Mouse (Mus musculus): ENCODE data around the gene Jpt1. TPM values are rescaled to one million over a fixed set of nuclear protein-coding genes. Genes with fewer than 3 reads are reported as not detected.
A peak's percentile ranks its signal among the peaks of the same experiment; 100 is the strongest.
"Not testable (repeated sequence)": the region's sequence is repeated elsewhere in the genome, so short reads cannot be mapped to it uniquely, and the experiment has no call there.

The Jpt1 gene
- polyA plus RNA-seq, 1 experiment from 2014 or later: 263 TPM

GRCm38 (mm10) chr11:115509773-115510506 lies 4.2 kb downstream of the Jpt1 start:
- peak overlapping the region; percentile 84 for H3K4me2 ChIP-seq (replicated peaks; ENCODE audit: low read depth)
- H3K4me1 ChIP-seq (replicated peaks; ENCODE audit: control insufficient read depth, insufficient read depth, low read length): peaks cover 8% of the 10 kb centered on the region
- H3K4me3 ChIP-seq (ENCODE audit: low read depth, low read length): no peak overlapping the region
- H3K27me3 ChIP-seq (replicated peaks; ENCODE audit: control insufficient read depth, insufficient read depth, low read length): no peaks in the 10 kb centered on the region
- H3K27ac ChIP-seq (ENCODE audit: low read depth, low read length): peak overlapping the region; percentile 84
- peak; percentile 52 for ATAC-seq
- H3K9me3 ChIP-seq (ENCODE audit: control insufficient read depth): no peaks in the 10 kb centered on the region
- TF ChIP-seq CTCF (IDR thresholded peaks at IDR 0.05; ENCODE audit: low read depth): no peak
- 17% methylated on average over 6 of the region's 6 CpGs for WGBS
- H3K9ac ChIP-seq (ENCODE audit: low read depth, low read length): no peak overlapping the region
- H3K36me3 ChIP-seq (ENCODE audit: control insufficient read depth, insufficient read depth): no peaks in the 10 kb centered on the region

DNA sequence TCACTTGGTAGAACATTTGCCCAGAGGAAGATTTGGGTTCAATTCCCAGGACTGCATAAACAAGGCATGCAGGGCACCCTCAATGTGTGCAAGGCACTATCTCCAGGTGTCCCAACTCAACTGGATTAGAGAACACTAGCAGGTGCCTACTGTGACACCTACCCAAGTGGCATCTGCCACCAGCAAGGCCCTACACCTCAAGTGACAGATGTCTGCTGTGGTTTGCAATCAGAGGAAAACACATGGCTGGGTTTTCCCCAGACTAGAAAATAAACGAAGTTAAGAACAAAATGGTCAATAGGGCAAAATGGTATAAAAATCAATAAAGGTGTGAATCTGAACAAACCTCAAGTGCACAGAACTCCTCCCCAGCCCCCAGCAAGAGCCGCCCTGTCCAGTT lies 6.1 kb downstream of the Jpt1 start:
- H3K9me3 ChIP-seq (ENCODE audit: control insufficient read depth): no peaks in the 10 kb centered on the region
- H3K9ac ChIP-seq (ENCODE audit: low read depth, low read length): no peak overlapping the region
- H3K4me3 ChIP-seq (ENCODE audit: low read depth, low read length): no peak overlapping the region
- H3K4me2 ChIP-seq (replicated peaks; ENCODE audit: low read depth): no peak overlapping the region
- no peaks in the 10 kb centered on the region for H3K27me3 ChIP-seq (replicated peaks; ENCODE audit: control insufficient read depth, insufficient read depth, low read length)
- H3K36me3 ChIP-seq (ENCODE audit: control insufficient read depth, insufficient read depth): no peaks in the 10 kb centered on the region
- no peak for TF ChIP-seq CTCF (IDR thresholded peaks at IDR 0.05; ENCODE audit: low read depth)
- ATAC-seq: no peak
- H3K4me1 ChIP-seq (replicated peaks; ENCODE audit: control insufficient read depth, insufficient read depth, low read length): peaks cover 8% of the 10 kb centered on the region
- H3K27ac ChIP-seq (ENCODE audit: low read depth, low read length): no peak overlapping the region
- 52% methylated on average over 2 of the region's 2 CpGs for WGBS

- H3K4me3 ChIP-seq (ENCODE audit: low read depth, low read length): no peak overlapping the region
- peaks cover 11% of the 10 kb centered on the region for H3K36me3 ChIP-seq (ENCODE audit: control insufficient read depth, insufficient read depth)
- ATAC-seq: no peak
- H3K4me2 ChIP-seq (replicated peaks; ENCODE audit: low read depth): no peak overlapping the region
- H3K9me3 ChIP-seq (ENCODE audit: control insufficient read depth): no peaks in the 10 kb centered on the region
- H3K27me3 ChIP-seq (replicated peaks; ENCODE audit: control insufficient read depth, insufficient read depth, low read length): no peaks in the 10 kb centered on the region
- 60% methylated on average over 3 of the region's 3 CpGs for WGBS
- peaks cover under 1% of the 10 kb centered on the region for H3K4me1 ChIP-seq (replicated peaks; ENCODE audit: control insufficient read depth, insufficient read depth, low read length)
- H3K27ac ChIP-seq (ENCODE audit: low read depth, low read length): no peak overlapping the region
- H3K9ac ChIP-seq (ENCODE audit: low read depth, low read length): no peak overlapping the region
- no peak for TF ChIP-seq CTCF (IDR thresholded peaks at IDR 0.05; ENCODE audit: low read depth)
Measured at GRCm38 (mm10) chr11:115506586-115506985, 7.6 kb downstream of the Jpt1 start.

DNA sequence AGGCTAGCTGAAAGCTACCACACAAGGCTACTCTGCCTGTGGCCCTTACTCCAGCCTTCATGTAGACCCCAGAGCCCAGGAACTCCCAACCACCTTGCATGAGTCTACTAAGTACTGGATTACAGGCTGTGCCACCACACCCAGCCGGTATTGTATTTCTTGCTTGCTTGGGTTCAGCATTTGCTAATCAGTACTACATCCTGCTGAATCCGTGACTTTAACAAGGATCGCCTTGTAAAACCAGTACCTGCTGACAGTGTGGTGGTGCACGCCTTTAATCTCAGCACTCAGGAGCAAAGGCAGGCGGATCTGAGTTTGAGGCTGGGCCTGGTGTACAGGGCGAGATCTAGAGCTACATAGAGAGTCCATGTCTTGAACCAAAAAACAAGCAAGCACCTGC lies 11.6 kb downstream of the Jpt1 start:
- Histone ChIP-seq H3K9ac (ENCODE audit: low read depth, low read length) (no peak overlapping the region), H3K9me3 (ENCODE audit: control insufficient read depth) (no peaks in the 10 kb centered on the region), H3K4me3 (ENCODE audit: low read depth, low read length) (no peak overlapping the region), H3K4me2 (replicated peaks; ENCODE audit: low read depth) (no peak overlapping the region), H3K27me3 (replicated peaks; ENCODE audit: control insufficient read depth, insufficient read depth, low read length) (no peaks in the 10 kb centered on the region), H3K4me1 (replicated peaks; ENCODE audit: control insufficient read depth, insufficient read depth, low read length) (no peaks in the 10 kb centered on the region), H3K36me3 (ENCODE audit: control insufficient read depth, insufficient read depth) (peaks cover 43% of the 10 kb centered on the region), H3K27ac (ENCODE audit: low read depth, low read length) (peak overlapping the region; percentile 15; the same call in 1 of the 2 replicates)
- TF ChIP-seq CTCF (IDR thresholded peaks at IDR 0.05; ENCODE audit: low read depth): no peak
- ATAC-seq: no peak
- 72% methylated on average over 6 of the region's 6 CpGs for WGBS

DNA sequence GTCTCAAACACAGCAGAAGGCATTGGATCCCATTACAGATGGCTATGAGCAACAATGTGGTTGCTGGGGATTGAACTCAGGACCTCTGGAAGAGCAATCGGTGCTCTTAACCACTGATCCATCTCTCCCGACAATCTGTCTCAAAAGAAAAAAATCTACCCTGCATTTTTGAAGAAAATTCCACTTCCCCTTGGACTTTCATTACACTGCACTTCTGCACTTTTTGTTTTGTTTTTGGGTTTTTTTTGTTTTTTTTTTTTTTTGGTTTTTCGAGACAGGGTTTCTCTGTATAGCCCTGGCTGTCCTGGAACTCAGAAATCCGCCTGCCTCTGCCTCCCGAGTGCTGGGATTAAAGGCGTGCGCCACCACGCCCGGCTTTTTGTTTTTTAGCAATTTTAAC lies 17.6 kb downstream of the Jpt1 start:
- H3K27ac ChIP-seq (ENCODE audit: low read depth, low read length); H3K9me3 ChIP-seq (ENCODE audit: control insufficient read depth); H3K4me1 ChIP-seq (replicated peaks; ENCODE audit: control insufficient read depth, insufficient read depth, low read length); H3K4me2 ChIP-seq (replicated peaks; ENCODE audit: low read depth); H3K9ac ChIP-seq (ENCODE audit: low read depth, low read length); ATAC-seq; H3K27me3 ChIP-seq (replicated peaks; ENCODE audit: control insufficient read depth, insufficient read depth, low read length); H3K4me3 ChIP-seq (ENCODE audit: low read depth, low read length): not testable (repeated sequence)
- H3K36me3 ChIP-seq (ENCODE audit: control insufficient read depth, insufficient read depth): peaks cover 37% of the 10 kb centered on the region
- WGBS: 87% methylated on average over 9 of the region's 9 CpGs

DNA sequence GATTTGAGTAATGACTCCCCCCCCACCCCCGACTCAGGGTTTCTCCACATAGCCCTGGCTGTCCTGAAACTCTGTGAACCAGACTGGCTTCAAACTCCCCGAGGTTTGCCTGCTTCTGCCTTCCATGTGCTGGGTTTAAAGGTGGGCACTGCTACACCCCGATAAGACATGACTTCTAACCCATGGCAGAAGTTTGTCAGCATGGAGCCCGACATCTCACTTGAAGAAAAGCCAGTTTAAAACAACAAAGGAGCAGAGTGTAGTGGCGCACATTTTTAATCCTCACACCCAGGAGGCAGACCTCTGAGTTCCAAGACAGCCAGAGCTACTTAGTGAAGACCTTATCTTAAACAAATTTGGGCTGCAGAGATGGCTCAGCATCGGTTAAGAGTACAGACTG lies 21.8 kb downstream of the Jpt1 start:
- no peaks in the 10 kb centered on the region; the same call in 1 of the 2 replicates for H3K4me1 ChIP-seq (replicated peaks; ENCODE audit: control insufficient read depth, insufficient read depth, low read length)
- WGBS: 31% methylated on average over 6 of the region's 6 CpGs
- no peak overlapping the region for H3K27ac ChIP-seq (ENCODE audit: low read depth, low read length)
- H3K4me2 ChIP-seq (replicated peaks; ENCODE audit: low read depth): peak overlapping the region; percentile 83
- peaks cover 22% of the 10 kb centered on the region; the same call in 1 of the 2 replicates for H3K36me3 ChIP-seq (ENCODE audit: control insufficient read depth, insufficient read depth)
- H3K9ac ChIP-seq (ENCODE audit: low read depth, low read length): peak overlapping the region; percentile 74; the same call in 1 of the 2 replicates
- ATAC-seq: no peak
- H3K27me3 ChIP-seq (replicated peaks; ENCODE audit: control insufficient read depth, insufficient read depth, low read length): no peaks in the 10 kb centered on the region
- no peaks in the 10 kb centered on the region for H3K9me3 ChIP-seq (ENCODE audit: control insufficient read depth)
- no peak for TF ChIP-seq CTCF (IDR thresholded peaks at IDR 0.05; ENCODE audit: low read depth)
- peak overlapping the region; percentile 67 for H3K4me3 ChIP-seq (ENCODE audit: low read depth, low read length)
